Mouse (Mus musculus): Measurements from ENCODE around the gene Uts2b. TPM values are rescaled to one million over a fixed set of nuclear protein-coding genes. Genes with fewer than 3 reads are reported as not detected.

Gene Uts2b
- total and polyA plus RNA-seq, 3 experiments: not detected

Other genes with a start within 250 kb of the Uts2b start
- not detected in 2 replicates for gene Ostn, start 62.8 kb downstream of the Uts2b start, total RNA-seq (2012; rRNA removed)
- gene Ostn, start 62.8 kb downstream of the Uts2b start, polyA plus RNA-seq (2012; ENCODE audit: insufficient read depth in 1 of 2, insufficient read length in 2 of 2, low read depth in 1 of 2, low replicate concordance in 2 of 2, missing spikeins in 1 of 2): not detected
- 15.1 and 22.2 TPM in 2 replicates for gene Ccdc50, start 18.6 kb upstream of the Uts2b start, total RNA-seq (2012; rRNA removed)
- gene Ccdc50, start 18.6 kb upstream of the Uts2b start, polyA plus RNA-seq (2012; ENCODE audit: insufficient read depth in 1 of 2, insufficient read length in 2 of 2, low read depth in 1 of 2, low replicate concordance in 2 of 2, missing spikeins in 1 of 2): 10 to 100 TPM; 20.4 to 30.6 TPM

All from MEL (cell line).